Mouse (Mus musculus): ENCODE measurements around the gene Gdf15. TPM values are rescaled to one million over a fixed set of nuclear protein-coding genes. Genes with fewer than 3 reads are reported as not detected.

Gdf15 gene
- total RNA-seq, 2 experiments from 2014 or later = not detected

DNA sequence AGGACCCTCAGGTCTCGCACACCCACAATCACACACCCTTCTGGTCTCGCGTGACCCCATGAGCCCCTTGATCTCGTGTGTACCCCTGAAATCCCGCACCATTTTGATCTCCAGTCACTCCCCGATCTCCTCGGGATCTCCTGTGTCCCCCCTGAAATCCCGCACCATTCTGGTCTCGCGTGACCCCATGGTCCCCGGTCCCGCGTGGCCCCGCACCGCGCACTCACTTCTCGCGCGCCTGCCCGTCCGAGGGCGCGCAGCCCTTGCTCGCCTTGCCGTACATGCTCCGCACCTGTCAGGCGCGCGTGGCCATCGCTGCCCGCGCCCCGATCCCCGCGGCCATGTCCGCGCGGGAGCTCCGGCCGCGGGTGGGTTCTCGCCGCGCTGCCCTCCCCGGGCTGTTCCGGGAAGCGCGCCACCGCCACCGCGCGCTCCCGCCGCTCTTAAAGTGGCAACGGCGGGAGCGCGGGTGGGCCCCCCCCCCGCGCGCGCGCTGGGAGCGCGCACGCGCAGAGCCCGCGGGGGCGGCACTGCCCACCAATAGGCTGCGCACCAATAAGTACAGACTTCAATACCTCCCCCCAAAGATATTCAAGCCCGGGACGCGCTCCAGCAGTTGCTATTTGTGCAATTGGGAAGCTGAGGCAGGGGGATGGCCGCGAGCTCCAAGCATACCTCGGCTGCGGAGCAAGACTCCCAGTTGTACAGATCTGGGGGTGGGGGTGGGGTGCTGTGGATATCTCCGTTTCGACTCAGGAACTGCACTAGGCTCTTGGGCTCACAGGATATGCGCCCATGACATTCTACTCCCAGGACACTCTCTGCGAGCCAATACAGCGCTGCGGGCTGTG is 24.1 kb downstream of the Gdf15 start:
- ATAC-seq (ENCODE audit: poor library complexity, severe bottlenecking) = no peak

DNA sequence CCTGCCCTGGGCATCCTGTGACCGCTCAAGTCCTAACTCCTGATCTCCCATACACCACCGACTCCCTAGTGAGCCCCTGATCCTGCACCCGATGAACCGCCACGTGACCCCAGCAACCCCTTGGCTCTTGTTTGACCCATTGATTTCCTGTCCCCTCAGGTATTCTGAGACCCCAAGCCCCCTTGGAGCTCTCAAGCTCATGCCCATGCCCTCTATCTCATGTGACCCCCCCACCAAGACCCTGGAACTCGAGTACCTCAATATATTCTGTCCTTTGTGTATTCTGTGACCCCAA is 24.7 kb downstream of the Gdf15 start:
- no peak for ATAC-seq (ENCODE audit: poor library complexity, severe bottlenecking)

DNA sequence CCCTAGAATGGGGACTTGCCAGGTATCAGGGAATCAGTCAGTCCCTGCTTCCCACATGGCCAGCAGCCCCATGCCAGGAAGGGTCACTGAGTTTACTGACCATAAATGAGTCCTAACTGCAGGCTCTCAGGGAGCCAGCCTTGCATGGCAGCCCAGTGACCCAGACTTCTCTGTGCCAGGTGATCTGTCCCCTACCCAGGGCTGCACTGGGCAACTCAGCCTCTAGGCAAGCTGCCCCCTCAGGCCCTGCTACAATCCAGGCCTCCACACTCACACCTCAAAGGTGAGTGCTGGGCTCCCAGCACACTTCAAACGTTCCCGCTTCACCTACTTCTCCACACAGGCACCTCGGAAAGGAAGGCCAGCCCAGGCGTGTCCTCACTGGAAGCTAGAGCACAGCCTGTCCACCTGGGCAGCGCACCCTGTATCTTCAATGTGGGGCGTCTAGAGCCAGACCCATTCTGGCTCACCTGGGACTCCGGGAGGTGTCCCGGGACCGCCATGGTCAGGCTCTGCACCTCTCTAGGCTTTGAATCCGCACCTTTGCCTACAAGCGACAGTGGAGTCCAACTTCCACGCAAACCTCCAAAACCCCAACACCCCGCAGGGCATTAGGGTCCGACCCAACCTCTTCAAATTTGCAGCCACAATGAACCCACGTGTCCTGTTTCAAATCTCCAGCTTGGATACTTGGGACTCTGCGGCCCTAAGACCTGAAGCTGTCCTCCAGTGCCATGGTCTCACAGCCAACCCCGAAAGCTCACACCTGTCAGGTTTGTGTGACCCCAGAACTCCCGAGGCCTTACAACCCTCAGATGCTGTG is 25.3 kb downstream of the Gdf15 start:
- ATAC-seq (ENCODE audit: poor library complexity, severe bottlenecking) = no peak

DNA sequence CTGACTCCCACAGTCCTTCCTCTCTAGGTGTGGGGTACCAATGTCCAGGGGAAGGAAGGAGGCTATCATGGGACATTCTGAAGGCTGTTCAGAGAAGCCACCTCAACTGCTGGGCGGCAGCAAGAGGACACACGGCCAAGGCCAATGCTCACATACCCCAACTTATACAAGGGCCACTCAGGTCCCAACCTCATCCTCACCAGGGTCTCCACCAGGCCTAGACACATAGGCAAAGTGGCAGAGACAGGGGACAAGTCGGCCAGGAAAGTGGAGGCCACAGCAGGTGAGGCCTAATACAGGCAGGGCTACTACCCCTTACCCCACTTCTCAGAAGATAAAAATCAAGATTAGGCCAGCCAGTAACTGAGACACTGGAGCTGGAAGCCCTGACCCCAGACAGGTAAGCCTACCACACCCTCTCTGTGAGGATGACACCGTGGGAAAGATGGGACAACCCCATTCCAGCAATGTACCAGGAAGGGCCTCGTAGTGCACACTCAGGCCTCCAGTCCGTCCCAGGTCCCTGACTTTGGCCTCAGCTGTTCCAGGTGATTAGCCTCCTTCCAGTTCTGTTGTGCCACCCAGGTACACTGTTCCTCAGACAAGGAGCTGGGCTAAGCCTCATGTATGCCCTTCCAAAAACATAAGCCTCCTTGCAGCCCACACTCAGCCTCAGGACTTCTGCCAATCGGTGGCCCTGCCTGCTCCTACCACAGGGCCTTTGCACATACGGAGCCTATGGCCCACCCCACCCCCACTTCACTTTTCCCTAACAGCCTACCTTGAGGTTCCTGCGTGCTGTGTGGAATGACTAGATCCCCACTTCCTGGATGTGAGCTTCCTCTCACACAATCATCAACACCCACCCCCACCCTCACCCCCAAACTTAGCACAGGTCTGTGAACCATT is 26.1 kb downstream of the Gdf15 start:
- ATAC-seq (ENCODE audit: poor library complexity, severe bottlenecking) = no peak

- no peak for ATAC-seq (ENCODE audit: poor library complexity, severe bottlenecking)
These were observed 27.7 kb downstream of the Gdf15 start for GRCm38 (mm10) chr8:70604558-70604957.

GRCm38 (mm10) chr8:70602139-70602811 is 30.0 kb downstream of the Gdf15 start:
- no peak for ATAC-seq (ENCODE audit: poor library complexity, severe bottlenecking)

DNA sequence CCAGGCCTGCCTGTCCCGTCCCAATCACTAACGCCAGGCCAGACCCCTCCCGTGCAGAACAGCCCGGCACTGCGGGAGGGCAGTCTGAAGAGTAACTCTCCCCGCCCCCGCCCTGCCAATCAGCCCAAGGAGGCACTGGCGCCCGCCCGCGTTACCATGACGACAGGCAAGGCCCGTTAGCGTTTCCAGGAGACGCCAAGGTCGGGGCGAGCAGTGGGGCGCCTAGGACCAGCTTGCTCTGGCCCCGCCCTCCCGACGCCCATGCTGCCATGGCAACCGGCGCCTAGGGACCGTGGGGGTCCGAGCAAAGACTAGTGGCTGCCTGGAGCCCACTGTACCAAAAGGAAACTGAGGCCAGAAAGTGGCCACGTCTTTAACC is 31.0 kb downstream of the Gdf15 start:
- ATAC-seq (ENCODE audit: poor library complexity, severe bottlenecking) = peak; percentile 91

- peak; percentile 62 for ATAC-seq (ENCODE audit: poor library complexity, severe bottlenecking)
These were observed 31.6 kb downstream of the Gdf15 start for GRCm38 (mm10) chr8:70600473-70601270.

DNA sequence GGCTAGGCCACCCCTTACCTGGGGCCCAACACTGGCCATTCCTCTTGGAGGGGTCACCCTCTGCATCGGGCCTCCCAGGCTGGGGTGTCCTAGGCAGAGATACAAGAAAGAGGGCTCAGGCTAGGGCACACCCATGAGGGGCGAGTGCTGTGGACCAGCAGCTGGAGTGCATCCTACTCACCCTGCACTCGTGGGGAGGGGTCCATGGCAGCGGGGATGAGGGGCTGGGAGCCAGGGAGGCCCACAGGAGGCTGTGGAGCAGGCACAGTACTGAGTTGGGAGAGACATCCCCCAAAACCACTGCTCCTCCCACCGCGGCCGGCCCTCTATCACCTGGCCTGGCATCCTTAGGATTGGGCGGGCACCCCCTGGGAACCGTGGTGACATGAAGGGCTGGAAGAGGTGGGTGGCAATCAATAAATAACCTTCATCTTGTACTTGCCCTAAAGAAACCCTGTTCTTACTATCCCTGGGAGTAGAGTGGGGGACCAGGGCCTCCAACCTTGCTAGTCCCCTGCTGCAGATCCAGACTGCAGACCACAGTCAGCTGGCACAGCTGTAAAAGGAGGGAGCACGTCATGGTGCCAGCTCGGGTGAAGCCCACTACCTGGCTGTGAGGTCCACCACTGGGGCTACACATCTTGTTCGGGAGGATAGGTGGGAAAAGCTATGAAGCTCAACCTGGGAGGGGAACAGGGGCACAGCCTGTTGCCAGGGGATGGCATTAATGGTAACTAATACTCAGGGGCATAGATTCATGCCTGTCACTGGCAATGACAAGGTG is 32.6 kb downstream of the Gdf15 start:
- no peak for ATAC-seq (ENCODE audit: poor library complexity, severe bottlenecking)

GRCm38 (mm10) chr8:70598722-70599121 is 33.5 kb downstream of the Gdf15 start:
- ATAC-seq (ENCODE audit: poor library complexity, severe bottlenecking) = no peak

GRCm38 (mm10) chr8:70598283-70598682 is 34.0 kb downstream of the Gdf15 start:
- ATAC-seq (ENCODE audit: poor library complexity, severe bottlenecking) = no peak

- no peak for ATAC-seq (ENCODE audit: poor library complexity, severe bottlenecking)
These were observed 34.6 kb downstream of the Gdf15 start for GRCm38 (mm10) chr8:70597417-70598272.

DNA sequence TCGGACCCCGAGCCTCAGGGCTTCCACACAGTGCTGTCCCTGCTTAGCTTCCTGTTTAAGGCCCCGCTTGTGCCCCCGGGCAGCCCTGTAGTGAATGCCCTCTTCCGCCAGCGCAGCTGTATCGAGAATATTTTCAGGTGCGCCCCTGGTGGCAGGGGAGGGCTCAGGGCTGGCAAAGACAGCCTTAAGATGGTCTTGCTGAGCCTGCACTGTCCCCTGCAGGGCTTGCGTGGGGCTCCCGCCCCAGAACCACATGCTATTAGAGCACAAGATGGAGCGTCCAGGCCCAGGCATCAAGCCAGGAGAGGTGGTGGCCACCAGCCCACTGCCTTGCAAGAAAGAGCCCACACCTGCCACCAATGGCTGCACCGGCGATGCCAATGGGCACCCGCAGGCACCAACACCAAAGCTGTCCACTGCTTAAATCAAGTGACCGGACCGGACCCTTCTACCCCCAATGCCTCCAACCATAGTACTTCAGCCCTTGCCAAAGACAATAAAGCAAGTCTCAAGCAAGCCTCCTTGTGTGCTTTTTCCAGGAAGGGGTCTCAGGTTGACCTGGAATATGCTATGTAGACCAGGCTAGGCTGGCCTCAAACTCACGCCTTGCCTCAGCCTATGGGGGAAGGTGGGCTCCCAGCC is 35.4 kb downstream of the Gdf15 start:
- no peak for ATAC-seq (ENCODE audit: poor library complexity, severe bottlenecking)

DNA sequence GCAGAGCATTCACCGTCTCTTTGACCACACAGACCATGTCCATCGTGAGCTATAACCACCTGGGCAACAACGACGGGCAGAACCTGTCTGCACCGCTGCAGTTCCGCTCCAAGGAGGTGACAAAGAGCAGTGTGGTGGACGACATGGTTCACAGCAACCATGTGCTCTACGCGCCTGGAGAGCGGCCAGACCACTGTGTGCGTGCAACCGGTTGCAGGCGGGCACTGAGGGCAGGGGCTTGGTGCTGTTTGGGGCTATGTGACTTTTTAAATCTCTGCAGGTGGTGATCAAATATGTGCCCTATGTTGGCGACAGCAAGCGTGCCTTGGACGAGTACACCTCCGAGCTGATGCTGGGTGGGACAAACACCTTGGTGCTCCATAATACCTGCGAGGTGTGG is 36.0 kb downstream of the Gdf15 start:
- no peak for ATAC-seq (ENCODE audit: poor library complexity, severe bottlenecking)

DNA sequence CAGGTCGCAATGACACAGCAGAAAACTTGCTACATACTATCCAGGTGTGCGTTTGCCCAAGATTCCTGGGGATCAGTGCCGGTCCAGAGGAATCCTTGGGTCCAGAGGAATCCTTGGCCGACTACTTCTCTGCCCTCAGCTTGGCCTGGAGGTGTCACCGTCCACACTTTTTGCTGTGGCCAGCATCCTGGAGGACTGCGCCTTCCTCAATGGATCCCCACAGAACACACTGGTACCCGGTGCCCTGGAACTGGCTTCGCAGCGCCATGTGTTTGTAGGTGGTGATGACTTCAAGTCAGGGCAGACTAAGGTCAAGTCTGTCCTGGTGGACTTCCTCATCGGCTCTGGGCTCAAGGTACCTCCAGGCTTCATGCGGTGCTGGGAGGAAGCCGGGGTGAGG is 36.4 kb downstream of the Gdf15 start:
- ATAC-seq (ENCODE audit: poor library complexity, severe bottlenecking) = no peak

DNA sequence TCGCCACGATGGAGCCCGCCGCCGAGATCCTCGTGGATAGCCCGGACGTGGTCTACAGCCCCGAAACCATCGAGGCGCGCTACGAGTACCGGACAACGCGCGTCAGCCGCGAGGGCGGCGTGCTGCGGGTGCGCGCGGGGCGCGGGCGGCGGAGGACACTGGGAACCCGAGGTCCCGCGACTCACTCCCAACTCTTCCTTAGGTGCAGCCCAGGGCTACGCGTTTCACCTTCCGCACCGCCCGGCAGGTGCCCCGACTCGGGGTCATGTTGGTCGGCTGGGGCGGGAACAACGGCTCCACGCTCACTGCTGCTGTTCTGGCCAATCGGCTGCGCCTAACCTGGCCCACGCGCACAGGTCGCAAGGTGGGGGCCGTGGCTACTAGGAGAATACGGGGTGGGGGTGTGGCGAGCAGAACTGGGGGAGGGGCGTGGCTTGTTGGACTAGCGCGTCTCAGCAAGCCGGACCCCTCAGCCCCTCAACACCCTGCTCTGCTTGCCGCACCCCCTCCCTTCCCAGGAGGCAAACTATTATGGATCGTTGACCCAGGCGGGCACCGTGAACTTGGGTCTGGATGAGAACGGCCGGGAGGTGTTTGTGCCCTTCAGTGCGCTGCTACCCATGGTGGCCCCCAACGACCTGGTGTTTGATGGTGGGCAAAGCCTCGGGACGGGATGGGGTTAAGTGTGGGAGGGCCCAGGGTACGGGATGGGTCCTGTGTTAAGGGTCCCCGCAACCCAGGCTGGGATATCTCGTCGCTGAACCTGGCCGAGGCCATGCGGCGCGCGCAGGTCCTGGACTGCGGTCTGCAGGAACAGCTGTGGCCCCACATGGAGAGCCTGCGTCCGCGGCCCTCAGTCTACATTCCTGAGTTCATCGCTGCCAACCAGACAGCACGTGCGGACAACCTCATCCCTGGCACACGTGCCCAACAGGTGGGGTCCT is 37.4 kb downstream of the Gdf15 start:
- ATAC-seq (ENCODE audit: poor library complexity, severe bottlenecking) = peak; percentile 39

All from megakaryocyte, adult 5-6 weeks (primary cell).